Mouse (Mus musculus): Measurements from ENCODE around the gene Man2b1.
"Not testable (repeated sequence)": the region's sequence is repeated elsewhere in the genome, so short reads cannot be mapped to it uniquely, and the experiment has no call there.

The Man2b1 gene

DNA sequence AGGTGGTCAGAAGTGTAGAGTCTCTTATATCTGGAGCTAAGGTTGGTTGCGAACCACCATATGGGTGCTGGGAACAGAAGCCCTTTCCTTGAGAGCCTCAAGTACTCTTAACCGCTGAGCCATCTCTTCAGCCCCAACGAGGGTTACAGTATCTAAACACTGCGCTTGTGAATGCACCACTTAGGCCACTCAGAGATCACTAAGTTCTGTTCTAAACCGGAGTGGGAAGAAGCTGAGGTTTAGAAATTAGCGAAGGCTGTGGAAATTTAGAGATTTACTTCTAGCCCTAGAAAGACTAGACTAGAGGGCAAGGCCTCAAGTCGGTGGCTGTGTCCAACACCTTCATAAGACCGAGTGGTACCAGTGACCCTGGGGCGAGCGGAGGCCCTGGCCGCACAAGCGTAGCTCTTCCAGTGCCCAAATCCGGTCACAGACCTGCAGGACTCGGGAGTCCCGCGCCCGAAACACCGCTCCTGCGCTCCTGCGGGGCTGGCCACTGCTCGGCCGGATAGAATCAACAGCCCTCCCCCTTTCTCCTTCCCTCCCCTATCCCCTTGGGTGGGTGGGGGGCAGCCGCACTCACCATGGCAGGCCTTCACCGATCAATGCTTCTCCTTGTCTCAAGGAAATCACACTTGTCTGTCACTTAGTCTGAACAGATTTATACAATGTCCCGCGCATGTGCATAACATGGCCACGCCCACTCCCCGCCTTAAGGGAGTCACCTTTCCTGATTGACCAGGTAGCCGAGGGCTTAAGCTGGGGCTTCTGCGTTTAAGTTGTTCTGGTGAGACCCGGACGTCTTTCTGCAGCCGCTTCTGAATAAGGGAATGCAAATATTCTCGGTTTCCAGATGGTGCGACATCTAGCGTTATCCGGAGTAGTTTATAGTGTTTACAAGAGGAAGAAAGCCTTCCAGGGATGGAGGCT, 36.2 kb downstream of the Man2b1 start:
- peak; percentile 87 to 90 for DNase-seq (ENCODE audit: low spot score in 2 of 2)

DNA sequence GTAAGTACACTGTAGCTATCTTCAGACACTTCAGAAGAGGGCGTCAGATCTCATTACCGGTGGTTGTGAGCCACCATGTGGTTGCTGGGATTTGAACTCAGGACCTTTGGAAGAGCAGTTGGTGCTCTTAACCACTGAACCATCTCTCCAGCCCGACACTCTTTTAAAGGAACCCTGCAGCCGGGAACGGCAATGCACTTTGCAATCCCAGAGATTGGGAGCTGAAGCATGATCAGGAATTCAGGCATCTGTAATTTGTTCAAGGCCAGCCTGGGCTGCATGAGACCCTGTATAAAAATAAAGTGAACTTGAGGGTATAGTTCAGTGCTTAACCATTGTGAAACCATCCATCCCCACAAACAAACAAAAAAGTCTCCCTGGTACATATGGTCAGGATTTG, 37.2 kb downstream of the Man2b1 start:
- DNase-seq (ENCODE audit: low spot score in 2 of 2): not testable (repeated sequence)

DNA sequence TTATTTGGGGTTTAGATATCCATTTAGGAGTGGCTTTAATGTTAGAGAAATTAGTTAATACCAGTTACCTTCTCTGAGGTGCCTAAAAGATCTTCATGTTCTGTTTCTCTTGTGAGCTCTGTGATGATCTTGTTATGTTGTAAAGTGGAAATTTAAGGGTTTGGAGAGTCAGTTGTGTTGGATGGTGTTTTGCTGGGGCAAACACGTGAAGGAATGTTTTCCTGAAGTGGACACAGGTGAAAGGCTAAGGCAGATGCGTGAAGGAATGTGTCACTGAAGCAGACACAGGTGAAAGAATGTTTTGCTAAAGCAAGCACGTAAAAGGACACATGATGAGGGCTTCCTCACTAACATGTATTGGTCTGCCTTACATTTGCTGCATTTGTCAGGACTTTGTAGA, 39.9 kb downstream of the Man2b1 start, which contains the start of gene Zfp791:
Gene Zfp791 (minus strand): TSS at position 101 of the 400 bp plus-strand sequence.
- no peak for DNase-seq (ENCODE audit: low spot score in 2 of 2)

DNA sequence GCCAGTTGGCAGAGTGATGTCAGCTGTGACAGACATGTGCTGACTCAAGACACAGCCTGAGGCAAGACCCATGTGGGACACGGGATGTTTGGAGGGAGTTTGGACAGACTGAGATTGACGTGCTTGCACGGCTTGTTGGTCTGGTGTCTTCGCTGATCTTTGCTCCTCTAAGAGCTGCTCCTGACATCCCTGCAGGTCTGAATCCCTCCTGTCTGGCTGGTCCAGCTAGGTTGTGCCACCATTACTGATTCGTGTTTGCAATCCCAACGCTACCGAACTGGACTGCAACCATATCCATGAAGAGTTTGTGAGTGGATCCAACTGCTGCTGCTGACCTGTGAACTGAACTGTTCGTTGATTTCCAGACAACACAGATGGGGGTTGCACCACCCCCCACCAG, 40.6 kb downstream of the Man2b1 start:
- DNase-seq (ENCODE audit: low spot score in 2 of 2): no peak

DNA sequence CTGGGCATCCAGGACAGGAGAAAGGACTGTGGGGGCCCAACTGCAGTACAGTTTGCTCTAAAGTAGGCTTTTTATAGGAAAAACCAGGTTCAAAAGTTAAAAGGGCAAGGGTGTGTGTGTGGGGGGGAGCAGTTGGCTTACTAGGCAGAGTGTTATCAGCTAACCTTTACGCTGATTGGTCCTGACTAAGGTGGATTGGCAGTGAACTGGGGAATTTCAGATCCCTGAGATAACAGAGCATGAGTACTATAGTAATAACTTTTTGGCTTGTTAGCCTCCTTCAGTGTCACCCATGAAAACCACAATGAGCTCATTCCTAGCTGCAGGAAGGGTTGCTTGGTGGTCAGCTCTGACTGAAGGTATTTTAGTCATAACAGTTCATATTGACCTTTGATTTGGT, 49.3 kb downstream of the Man2b1 start:
- no peak for DNase-seq (ENCODE audit: low spot score in 2 of 2)

DNA sequence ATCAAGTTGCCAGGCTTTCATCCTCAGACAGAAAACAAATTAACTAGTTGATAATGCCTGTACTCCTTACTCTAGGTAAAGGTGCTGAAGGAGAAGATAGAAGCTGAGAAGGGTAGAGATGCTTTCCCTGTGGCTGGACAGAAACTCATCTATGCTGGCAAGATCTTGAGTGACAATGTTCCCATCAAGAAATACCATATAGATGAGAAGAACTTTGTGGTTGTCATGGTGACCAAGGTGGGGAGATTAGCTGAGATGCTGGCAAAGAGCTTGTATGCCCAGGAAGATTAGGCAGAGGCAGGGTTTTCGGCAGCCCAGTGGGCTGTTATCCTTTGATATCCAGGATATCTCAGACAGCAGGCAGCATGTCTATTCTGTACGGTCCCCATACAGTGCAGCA, 52.6 kb downstream of the Man2b1 start:
- not testable (repeated sequence) for DNase-seq (ENCODE audit: low spot score in 2 of 2)

DNA sequence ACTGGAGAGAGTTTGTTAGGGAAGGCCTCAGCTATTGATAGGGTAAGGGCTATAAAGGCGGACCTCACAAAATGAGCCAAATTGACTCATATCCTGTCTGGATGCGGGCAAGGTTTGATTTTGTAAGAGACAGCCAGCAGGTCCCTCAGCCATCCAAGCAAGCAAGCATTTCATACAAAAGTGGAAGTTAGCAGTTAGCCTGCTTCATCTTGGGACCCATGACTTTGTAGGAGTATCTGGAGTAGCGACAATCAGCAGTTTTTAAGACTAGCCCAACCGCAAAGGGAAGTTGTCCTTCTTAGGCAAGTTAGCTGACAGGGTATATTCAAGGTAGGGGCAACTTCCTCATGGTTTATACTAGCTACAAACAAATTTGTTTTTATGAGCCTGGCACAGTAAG, 59.4 kb downstream of the Man2b1 start:
- DNase-seq (ENCODE audit: low spot score in 2 of 2): no peak
